Mouse (Mus musculus): ENCODE measurements around the gene 2810004N23Rik.

GRCm38 (mm10) chr8:124863729-124864128, 809 bp upstream of the 2810004N23Rik start:
- TF ChIP-seq CTCF (IDR thresholded peaks at IDR 0.05; ENCODE audit: low read depth) (no peak; the same call in 1 of the 2 replicates), EP300 (IDR thresholded peaks at IDR 0.05; ENCODE audit: low read depth) (no peak)

Data from liver, embryonic 14.5 days (tissue).